In the genomic region with DNA sequence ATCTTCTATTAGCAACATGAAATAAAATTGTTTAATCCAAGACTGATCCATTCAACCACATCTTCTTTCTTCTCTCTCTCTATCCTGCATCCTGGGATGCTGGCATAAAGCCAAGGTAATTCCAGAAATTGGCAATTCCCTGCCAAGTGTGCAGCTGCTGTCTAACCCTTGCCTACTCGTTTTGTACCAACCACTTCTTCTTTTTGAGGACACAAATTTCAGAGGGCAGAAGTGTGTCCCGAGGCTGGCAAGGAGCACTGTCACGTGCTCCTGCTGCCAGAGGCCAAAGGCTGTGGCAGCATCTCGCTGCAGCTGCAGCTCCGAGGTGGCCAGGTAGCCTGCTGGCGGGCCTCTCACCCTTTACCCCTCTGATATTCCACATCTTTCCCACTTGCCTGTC, we compare ENCODE assay signal across 10 mouse cellular contexts.
DNase-seq lines count a peak whose midpoint lies in the region; ATAC-seq and TF ChIP-seq lines count a peak whose summit lies in the region.
"Had no signal": no experiment of that assay in that cellular context is flagged by ENCODE, and none has a peak within 500 bp of the region (broad histone marks: within the 10 kb centered on the region; RNA-seq: fewer than 3 reads in every experiment).

No protein-coding gene starts in this region.

- no peak for TF ChIP-seq CTCF in lung, postnatal 0 days (IDR thresholded peaks at IDR 0.05)

- ATAC-seq in lung, postnatal 0 days, result no peak

- no peaks in the 10 kb centered on the region for H3K36me3 ChIP-seq in heart, embryonic 10.5 days
- no peaks in the 10 kb centered on the region for H3K36me3 ChIP-seq in lung, postnatal 0 days (ENCODE audit: insufficient read depth, low read length)

- DNase-seq in heart, embryonic 10.5 days (ENCODE audit: low spot score), result peak; percentile 24
- no peak for DNase-seq in heart, postnatal 36 days
- DNase-seq in 3T3-L1 (ENCODE audit: low read depth, low spot score), result peak; percentile 17
- peak; percentile 67 for DNase-seq in cerebellum, adult 8-10 months
- DNase-seq in kidney, postnatal 14 days, result peak; percentile 47
- DNase-seq in urinary bladder, postnatal 14 days (ENCODE audit: low spot score), result no peak
- no peak for DNase-seq in lung, postnatal 0 days (ENCODE audit: low spot score)
- DNase-seq in thymus, adult 18-20 months, result no peak
- DNase-seq: gastrocnemius, postnatal 14 days had no signal

- H3K4me3 ChIP-seq in heart, embryonic 10.5 days, result no peak overlapping the region
- no peak overlapping the region for H3K4me3 ChIP-seq in lung, postnatal 0 days (ENCODE audit: low read depth, low read length)

- no peaks in the 10 kb centered on the region for H3K4me1 ChIP-seq in heart, embryonic 10.5 days
- H3K4me1 ChIP-seq in lung, postnatal 0 days (ENCODE audit: insufficient read depth, low read depth, low read length), result no peaks in the 10 kb centered on the region

- 64% methylated on average over 6 of the region's 6 CpGs for WGBS in heart, embryonic 10.5 days
- WGBS in lung, postnatal 0 days, result 30% methylated on average over 6 of the region's 6 CpGs

- intact Hi-C loops in heart, postnatal 36 days (cut with DNase I), result no loop called here

- H3K4me2 ChIP-seq in lung, postnatal 0 days (replicated peaks; ENCODE audit: low read depth, low read length), result no peak overlapping the region

- H3K27ac ChIP-seq in heart, embryonic 10.5 days, result no peak overlapping the region
- no peak overlapping the region for H3K27ac ChIP-seq in lung, postnatal 0 days (ENCODE audit: low read length)
- H3K27ac ChIP-seq: macrophage had no signal

- TF ChIP-seq EP300 in lung, postnatal 0 days (IDR thresholded peaks at IDR 0.05), result no peak

- no peaks in the 10 kb centered on the region for H3K27me3 ChIP-seq in heart, embryonic 10.5 days (ENCODE audit: insufficient read depth, poor library complexity, severe bottlenecking)
- H3K27me3 ChIP-seq in lung, postnatal 0 days (replicated peaks; ENCODE audit: insufficient read depth, low read length), result no peaks in the 10 kb centered on the region

- H3K9me3 ChIP-seq in heart, embryonic 10.5 days, result no peaks in the 10 kb centered on the region
- H3K9me3 ChIP-seq in lung, postnatal 0 days (ENCODE audit: low read length), result no peaks in the 10 kb centered on the region

- H3K9ac ChIP-seq in lung, postnatal 0 days (replicated peaks; ENCODE audit: low read depth), result no peak overlapping the region

Comparison
In these comparisons a context has a peak if more than half of its experiments do, and no peak if none do; other contexts are left out.
1. DNase-seq: peak in heart, embryonic 10.5 days (single experiment), 3T3-L1 (single experiment), cerebellum, adult 8-10 months (single experiment) and kidney, postnatal 14 days (single experiment); none in heart, postnatal 36 days (0 of 2), urinary bladder, postnatal 14 days (single experiment), lung, postnatal 0 days (single experiment) and thymus, adult 18-20 months (0 of 2).